Mouse (Mus musculus): ENCODE measurements around the gene Ppt1.

Ppt1 gene

DNA sequence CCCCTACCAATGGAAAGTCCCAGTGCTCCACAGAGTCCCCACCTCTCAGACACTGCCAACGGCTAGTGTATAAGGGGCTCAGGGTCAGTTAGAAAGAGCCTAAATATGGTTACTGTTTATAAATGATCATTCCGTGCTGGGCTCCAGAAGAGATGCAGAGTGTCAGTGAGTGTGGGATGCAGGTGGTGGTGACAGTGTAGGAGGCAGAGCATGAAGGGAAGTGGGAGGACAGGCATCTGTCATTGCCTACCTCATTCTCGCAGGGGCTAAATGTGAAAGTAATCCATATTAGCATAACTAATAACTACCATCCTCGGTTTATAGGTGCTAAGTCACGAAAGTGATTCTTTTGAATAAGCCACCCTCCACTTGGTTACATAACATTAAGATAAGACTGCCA lies 34.7 kb downstream of the Ppt1 start:
- DNase-seq (ENCODE audit: low spot score) = no peak

DNA sequence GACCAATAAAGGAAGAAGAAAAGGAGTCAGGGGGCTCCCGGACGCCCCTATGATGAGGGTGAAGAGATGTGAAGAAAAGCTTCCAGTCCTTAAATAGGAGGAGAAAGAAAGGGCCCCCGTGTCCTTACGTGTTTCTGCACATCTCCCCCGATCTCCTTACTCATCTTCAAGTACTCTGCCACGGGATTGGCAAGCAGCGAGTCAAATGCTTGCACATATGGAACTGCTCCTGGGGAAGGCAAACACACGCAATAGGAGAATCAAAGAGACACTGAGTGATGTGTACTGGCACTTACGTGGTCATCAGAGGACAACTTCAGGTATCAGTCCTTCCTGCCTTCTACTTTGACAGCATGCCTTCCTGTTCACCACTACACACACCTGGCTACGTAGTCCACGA lies 35.2 kb downstream of the Ppt1 start:
- no peak for DNase-seq (ENCODE audit: low spot score)

DNA sequence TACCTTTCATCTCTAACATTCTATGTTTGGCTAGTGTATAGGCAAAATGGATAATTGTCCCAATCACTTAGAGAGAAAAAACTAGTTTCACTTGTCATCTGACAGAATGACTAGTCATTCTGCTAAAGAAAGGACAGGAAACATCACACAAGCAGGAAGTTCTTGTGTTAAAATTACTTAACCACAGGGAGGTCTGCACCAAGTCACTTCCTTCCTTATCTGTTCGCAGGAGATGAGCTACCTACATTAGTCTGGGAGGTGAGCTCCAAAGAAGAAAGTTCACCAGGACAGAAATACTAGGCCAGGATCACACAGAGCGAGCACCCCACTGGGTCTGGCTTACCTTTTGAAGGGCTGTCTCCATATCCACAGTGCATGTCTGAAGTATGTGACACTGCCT lies 35.9 kb downstream of the Ppt1 start:
- no peak for DNase-seq (ENCODE audit: low spot score)

DNA sequence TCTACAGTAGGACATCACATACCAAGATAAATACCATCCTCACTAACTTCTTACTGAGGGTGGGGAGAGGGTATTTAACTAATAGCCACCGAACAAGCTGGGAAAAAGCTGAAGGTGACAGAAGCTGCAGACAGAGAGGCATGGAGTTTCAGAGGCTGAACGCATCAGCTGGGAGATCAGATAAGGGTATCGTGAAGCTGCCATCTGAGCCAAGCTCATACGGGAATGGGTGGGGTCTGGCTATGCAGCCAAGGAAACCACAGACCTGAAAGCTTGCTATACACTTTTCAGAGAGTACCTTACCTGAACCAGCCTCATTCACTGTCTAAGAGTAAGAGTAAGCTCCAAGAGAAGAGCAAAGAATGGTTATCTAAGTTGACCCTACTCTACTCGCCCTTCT lies 37.0 kb downstream of the Ppt1 start:
- no peak for DNase-seq (ENCODE audit: low spot score)

DNA sequence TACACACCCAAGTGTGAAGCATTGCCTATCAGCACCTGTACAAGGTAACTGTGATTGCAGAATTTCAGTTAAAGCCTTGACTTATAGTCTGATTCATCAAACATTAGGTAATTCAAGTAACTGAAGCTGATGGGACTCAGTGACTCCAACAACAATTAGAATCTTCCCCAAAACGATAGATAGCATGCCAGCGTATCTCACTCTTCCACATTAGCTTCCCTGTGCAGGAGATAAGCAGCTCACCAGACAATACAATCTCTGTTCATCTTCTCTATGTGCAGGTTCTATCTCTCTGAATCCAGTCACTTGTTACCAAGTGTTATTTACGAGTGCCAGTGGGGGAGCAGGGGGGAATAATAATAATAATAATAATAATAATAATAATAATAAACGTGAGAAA lies 37.5 kb downstream of the Ppt1 start:
- DNase-seq (ENCODE audit: low spot score) = no peak

DNA sequence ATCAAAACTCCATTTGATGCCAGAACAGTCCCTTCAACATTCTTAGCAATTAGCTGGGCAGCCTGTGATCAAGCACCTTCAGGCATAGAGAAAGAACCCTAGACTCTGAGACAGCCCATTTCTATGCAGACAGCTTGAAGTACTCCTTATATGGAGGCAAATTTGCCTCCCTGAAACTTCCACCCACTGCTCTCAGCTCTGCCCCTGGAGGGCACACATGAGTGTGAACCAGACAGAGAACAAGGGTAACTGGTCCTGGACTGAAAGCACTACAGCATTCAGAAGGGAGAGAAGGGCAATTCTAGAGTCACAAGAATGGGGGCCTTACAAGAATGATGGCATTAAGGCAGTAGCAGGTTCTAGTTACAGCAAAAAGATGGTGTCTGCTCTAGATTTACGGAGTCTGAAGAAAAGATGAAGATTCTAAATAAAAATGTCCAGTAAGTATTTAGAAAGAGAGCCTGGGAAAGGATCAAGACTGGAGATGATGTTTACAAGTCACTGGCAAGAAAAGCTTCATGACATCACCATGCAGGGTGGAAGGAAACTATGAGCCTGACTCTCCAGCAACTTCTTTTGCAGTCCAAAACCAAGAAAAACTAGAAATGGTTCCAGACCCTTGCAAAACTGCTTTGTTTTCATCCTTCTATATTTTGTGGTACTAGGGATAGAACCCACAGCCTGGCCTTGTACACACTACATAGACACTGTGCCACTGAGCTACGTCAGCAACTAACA lies 42.5 kb downstream of the Ppt1 start:
- DNase-seq (ENCODE audit: low spot score) = no peak

DNA sequence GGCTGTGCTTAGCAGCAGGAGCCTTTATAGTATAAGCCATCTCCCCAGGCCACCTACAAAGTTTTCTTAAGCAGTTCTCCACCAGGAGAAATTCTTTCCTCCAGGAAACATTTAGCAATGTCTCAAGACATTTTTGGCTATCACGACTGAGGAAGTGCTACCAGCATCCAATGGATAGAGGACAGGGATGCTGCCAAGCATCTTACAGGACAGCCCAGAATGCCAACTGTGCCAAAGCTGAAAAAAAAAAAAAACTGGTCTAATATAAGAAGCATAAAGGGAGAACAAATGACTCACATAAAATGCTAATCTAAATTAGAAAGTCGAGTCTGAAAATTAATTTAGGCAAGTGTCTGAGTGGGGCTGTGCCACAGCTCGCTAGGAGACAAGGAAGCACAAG lies 46.5 kb downstream of the Ppt1 start:
- no peak for DNase-seq (ENCODE audit: low spot score)

DNA sequence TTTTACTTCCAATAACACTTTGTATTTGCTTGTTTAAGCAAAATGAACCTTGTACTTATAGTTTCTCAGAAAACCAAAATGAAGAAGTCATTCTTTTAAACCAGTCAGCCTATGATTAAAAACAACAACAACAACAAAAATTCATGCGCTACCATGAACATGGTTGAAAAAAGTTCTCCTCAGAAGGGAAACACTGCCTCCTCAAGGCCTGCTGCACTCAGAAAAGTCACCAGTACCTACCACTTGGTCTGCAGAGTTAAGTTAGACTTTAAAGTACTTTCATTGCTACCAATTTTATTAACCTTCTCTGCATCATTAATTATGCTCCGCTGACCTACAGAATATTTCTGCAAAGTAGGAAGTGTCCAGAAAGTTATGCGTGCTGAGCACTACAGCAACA lies 47.3 kb downstream of the Ppt1 start:
- no peak for DNase-seq (ENCODE audit: low spot score)

DNA sequence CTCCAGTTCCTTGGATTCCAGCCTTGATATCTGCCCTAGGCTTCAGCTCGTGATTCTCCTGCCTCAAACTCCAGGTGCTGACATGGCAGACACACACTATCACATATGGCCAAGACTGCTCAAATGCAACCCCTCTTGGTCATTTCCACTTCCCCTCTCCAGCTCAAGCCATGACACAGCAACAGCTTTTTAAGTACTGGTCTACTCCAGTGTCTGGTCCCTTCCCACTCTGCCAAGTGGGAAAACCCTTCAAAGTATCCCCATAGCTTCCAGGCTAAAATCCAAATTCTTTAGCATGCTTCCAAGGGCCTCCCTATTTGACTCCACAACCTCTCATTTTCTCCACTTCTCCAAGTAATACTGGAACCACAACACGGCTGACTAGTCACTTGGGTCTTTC lies 48.0 kb downstream of the Ppt1 start:
- no peak for DNase-seq (ENCODE audit: low spot score)

DNA sequence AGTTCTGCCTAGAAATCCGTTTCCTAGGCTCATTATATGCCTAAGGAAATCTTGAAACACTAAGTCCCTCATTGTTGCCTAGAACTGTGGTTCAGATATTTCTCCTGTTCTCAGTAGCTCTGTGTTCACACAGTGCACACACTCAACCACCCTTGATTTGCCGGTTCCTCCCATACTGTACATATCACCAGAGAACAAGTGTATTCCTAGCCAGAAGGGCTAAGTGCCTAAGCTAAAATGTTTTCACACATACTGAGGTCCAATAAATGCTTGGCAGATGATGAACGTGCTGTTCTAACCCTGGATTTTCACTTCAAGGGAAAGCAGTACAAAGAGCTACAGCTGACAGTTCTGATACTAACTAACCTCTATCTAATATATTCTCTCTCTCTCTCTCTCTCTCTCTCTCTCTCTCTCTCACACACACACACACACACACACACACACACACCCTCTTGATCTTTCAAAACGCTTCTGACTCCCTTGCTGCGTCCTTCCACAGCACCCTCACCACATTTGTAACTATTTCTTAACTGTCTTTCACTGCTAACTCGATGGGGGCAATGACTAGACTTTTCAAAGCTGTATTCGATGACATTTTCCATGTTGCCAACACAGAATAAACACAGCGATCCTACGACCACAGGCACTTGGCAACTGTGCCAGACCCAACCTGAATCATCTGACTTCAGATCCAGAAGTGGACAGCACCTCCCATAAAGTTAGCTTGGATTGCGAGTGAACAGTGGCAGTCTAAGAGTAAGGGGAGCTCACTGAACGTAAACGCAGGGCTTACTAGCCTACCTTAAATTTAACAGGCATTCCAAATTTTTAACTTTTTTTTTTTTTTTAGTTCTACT lies 48.7 kb downstream of the Ppt1 start:
- no peak for DNase-seq (ENCODE audit: low spot score)

DNA sequence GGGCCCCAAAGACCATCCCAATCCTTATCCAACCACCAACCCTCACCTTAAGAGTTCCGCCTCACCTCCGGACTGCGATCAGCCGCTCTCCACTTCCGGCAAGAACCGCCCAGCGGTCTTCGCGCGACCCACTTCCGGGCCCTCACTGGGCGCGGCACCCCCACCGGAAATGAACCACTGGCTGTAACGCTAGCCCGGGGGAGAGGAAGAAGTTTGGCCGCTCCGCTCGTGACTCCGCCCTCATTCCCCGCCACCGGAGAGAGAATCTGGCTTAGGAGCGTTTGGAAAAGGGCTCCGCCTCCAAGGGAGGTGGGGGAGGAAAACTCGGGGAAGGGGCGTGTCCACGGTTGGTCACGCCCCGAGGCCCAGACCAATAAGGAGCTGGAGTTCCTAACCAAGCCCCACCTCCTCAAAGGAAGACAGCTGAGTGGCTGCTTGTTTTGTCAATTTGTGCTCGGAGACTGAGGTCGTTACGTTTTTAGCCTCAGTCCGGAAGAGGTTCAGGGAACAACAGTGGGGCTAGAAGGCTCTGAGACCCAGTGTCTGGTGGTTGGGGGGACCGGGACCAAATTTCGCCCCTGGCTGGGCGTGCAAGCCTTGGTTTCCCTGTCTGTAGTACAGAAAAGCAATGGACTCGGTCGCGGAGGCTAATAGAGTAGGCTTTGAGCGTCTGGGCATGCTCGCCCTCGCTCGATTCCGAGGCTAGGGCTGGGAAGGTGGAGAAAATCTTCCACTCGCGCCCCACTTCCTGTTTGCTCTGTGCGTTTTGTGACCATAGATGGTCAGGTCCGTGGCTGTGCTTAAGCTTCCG lies 49.9 kb downstream of the Ppt1 start, which contains the start of gene Cap1:
Cap1 (minus strand) TSS at position 289 of the 811 bp plus-strand sequence.
- peak; percentile 95 for DNase-seq (ENCODE audit: low spot score)

DNA sequence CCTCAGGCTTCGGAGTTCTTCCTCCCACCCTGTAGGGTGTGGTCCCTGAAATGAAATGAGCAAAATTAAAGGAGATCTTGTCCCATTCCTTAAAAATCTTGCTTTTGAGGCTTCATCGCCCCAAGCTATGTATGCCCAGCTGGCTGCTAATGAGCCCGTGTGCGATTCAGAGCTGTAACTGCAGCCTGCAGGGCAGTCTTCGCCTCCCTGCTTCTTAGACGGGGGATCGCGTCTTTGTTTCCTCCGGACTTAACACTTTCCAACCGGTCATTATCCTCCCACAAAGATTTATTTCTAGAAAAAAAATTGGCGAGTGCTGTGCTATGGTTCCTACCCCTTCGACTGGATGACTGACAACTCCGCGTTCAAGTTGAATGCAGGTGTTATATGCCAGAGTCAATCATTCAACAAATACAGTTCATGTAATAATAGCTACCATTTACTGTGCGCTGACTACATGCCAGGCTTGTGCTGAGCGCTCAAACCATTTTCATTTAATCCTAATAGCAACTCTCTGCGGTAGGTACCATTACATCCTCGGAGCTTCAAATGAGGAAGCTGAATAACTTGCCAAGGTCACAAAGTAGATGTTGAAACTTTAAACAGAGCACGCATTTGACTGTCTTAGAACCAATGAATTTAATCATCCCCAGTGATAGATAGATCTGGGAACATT lies 50.7 kb downstream of the Ppt1 start:
- DNase-seq (ENCODE audit: low spot score) = no peak

DNA sequence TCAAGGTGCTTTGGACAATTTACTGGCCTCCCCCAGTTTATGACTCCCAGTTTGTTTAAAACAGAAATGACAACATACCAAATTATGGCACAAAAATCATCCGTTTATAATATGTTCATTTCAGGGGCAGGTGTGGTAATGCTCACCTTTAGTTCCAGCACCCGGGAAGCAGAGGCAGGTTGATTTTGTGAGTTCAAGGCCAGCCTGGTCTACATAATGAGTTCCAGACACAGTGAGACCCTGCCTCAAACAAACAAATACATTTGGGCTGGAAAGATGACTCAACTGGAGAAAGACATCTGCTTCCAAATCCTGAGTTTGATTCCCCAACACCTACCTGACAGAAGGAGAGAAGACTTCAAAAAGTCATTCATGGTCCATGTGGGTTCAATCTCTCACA lies 51.3 kb downstream of the Ppt1 start:
- no peak for DNase-seq (ENCODE audit: low spot score)

DNA sequence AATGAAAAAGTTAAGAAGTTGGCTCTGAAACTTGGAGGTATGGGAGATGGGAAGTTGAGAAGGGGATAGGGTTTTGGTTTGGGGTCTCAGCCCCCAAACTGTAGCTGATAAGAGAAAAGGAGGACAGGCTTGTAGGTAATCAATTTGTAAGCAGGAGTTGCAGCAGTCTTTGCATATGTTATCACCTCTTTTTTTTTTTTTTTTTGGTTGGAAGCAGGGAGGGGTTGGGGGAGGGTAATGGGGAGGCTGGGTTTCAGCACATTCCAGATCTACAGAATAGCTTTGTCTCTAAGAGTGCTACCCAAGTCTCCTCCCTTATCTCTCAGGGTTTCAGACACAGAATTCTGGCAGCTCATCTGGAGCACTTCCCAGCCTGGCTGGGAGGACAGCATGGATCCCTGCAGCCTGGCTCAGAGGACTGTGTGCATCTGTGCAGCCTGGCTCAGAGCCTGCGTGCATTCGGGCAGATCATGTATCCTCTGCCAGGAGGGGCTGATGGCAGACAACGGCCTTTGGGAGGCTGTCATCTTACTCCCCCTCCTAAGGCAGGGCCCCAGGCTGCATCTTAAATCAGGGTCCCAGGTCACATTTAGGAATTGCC lies 54.9 kb downstream of the Ppt1 start:
- DNase-seq (ENCODE audit: low spot score) = no peak

DNA sequence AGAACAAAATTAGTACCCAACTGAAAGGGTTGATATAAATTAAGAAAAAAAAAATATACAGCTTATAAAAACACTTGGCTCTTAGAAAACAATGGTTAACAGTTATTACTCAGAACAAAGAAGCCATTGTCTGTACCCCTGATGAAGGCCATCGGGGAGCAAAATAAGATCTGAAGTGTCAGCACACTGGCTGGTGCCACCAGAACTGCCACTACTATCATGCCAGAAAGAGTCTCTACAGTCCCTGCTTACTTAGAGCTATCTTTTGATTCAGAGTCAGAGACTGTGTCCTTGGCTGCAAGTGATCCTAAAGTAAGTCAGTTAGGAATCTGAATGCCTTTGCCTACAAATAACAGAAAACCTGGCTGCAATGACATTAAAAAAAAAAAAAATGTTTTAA lies 55.6 kb downstream of the Ppt1 start:
- DNase-seq (ENCODE audit: low spot score) = no peak

DNA sequence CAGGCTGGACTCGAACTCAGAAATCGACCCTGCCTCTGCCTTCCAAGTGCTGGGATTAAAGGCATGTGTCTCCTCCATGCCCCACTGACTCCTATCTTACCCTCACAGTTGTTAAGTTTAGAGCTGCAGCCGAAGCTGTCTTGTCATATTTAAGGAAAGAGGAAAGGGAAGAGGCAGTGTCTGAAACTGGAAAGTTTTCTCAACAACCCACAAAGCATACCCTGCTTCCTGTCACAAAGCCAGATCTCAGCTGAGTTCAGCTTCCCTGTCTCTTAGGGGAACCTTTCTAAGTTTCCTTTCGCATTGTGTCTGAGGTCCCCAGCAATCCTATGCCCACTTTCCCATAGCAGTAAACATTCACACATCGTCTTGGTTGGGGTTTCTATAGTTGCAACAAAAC lies 56.1 kb downstream of the Ppt1 start:
- no peak for DNase-seq (ENCODE audit: low spot score)

DNA sequence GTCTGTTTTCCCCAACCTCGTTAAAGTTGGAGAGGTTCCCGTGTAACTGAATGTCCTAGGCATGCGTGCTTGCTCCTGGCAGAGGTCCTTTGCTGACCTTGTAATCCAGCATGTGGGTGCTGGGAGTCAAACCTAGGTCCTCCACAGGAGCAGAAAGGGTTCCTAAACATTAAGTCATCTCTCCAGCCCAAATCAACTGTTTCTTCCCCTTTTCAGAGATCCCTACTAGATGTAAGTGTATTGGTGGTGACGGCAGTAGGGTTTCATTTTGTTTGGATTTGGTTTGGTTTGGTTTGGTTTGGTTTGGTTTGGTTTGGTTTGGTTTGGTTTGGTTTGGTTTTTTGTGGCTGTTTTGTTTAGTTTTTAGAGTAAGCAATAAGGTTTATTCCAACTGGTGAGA lies 61.7 kb downstream of the Ppt1 start:
- no peak for DNase-seq (ENCODE audit: low spot score)

DNA sequence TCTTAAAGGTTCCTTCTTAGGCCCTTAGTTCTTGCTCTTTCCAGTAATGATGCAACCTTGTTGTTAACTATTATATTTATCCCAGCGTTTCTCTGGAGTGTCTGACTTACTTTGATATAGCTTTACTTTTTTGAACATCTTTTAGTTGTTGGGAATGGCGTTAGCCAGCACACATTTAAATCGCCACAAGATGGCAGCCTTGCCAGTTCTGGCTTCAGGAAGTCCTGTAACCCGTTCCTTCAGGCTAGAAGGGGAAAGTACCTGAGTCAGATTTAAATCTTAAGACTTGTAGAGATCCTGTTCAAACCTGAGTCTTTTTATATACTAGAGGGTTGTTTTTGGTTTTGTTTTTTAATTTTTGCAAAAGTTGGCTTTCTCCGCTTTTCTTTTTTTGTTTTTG lies 62.3 kb downstream of the Ppt1 start:
- no peak for DNase-seq (ENCODE audit: low spot score)

DNA sequence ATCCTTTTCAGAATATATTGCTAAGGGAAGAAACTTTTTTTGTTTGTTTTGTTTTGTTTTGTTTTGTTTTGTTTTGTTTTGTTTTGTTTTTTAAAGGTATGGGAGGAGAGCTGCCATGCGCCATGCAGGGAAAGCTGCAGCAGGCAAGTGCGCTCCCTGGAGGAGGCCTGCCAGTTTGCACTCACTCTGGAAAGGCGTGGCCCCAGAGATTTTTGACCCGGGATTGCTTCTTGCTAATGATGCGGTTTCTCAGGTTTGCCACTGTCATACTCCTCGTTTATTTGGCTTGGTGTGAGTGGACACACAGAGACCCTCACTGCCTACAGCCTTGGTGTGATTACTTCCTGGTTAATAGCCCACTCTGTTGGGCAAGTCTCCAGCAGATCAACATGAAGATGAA lies 66.1 kb downstream of the Ppt1 start:
- DNase-seq (ENCODE audit: low spot score) = no peak

DNA sequence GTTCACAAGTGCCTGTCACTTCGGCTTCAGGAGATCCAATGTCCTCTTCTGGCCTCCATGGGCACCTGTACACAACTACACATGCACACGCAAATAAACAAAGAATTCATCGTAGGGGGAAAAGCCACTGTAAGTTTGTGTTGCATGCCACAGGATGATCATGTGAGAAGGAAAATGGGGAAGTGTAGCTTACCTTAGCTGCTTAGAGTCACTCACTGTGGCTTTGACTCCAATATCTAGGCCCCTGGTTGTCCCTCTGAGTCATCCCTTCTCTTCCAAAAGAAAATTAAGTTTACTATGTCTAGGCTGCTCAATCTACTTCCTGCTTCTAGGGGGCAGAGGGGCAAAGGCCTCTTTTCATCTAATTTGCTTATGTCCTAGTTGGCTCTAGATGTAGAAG lies 67.7 kb downstream of the Ppt1 start:
- no peak for DNase-seq (ENCODE audit: low spot score)

DNA sequence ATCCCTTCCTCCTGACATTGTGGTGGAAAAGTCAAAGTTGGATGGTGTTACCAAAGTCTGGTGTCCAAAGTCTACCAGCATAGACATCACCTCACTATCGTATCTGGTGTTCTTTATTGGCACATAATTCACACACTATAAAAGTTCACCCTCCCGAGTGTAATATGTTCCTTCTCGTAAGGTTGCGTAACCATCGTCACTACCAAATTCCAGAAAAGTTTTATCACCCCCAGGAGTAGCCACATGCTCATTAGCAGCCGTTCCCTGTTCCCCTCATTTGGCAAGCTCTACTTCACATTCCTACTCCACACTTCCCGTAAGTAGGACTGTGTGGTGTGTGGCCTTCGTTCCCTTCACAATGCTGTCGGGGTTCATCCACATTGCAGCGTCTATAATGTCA lies 69.3 kb downstream of the Ppt1 start:
- no peak for DNase-seq (ENCODE audit: low spot score)

Measured in spleen, adult 12 weeks (tissue).